Mouse (Mus musculus) kidney, adult 2 months (tissue): ENCODE results near the gene Msln. TPM values are rescaled to one million over a fixed set of nuclear protein-coding genes. Genes with fewer than 3 reads are reported as not detected.

ENCODE experiments used
- DNase-seq: peaks from one replicate; pipeline ENCODE4 v3.0.0; 2021
- H3K27ac ChIP-seq: fragments of 200-500 bp; 2 replicates; pipeline ENCODE4 v1.5.1; 2012; ENCODE audit warnings: low read depth, low read length, control low read depth, inconsistent platforms; ENCODE audit not compliant: insufficient read depth
- H3K27me3 ChIP-seq: fragments of 200-500 bp; replicated peaks from 2 replicates; pipeline ENCODE4 v1.6.1; 2012; ENCODE audit warnings: mild to moderate bottlenecking, moderate library complexity, low read length, inconsistent platforms; ENCODE audit not compliant: control insufficient read depth, insufficient read depth
- H3K36me3 ChIP-seq: fragments of 200-500 bp; 2 replicates; pipeline ENCODE4 v1.6.1; 2012; ENCODE audit warnings: mild to moderate bottlenecking, moderate library complexity, low read length, inconsistent platforms; ENCODE audit not compliant: control insufficient read depth, insufficient read depth
- H3K4me1 ChIP-seq: fragments of 200-500 bp; 2 replicates; pipeline ENCODE4 v1.6.1; 2011; ENCODE audit warnings: low read length; ENCODE audit not compliant: control insufficient read depth, insufficient read depth
- H3K4me3 ChIP-seq: fragments of 200-500 bp; 2 replicates; pipeline ENCODE4 v1.5.1; 2011; ENCODE audit warnings: mild to moderate bottlenecking, low read depth, low read length, control low read depth; ENCODE audit not compliant: insufficient read depth
- CTCF ChIP-seq: fragments of 200-500 bp; conservative IDR thresholded peaks from 2 replicates; pipeline ENCODE4 v1.5.1; 2011; ENCODE audit warnings: low read depth, mild to moderate bottlenecking, control low read depth, low read length, moderate library complexity, mixed read lengths; ENCODE audit not compliant: insufficient read depth, insufficient read length
- POLR2A ChIP-seq: fragments of 200-500 bp; IDR thresholded peaks from one replicate; pipeline ENCODE4 v1.6.1; 2011; ENCODE audit warnings: low read depth, low read length, control low read depth
- WGBS: fragments of 180-500 bp; shearing (Covaris S2); methylation state at CpG from one replicate; pipeline ENCODE4 v1.1.7; 2018; 5-methylcytosine and 5-hydroxymethylcytosine counted together
- polyA plus RNA-seq: library from polyadenylated mRNA; depleted of rRNA; stranded (reverse); fragments of >200 nt; gene quantifications from 2 replicates; pipeline ENCODE4 v1.2.3, GENCODE M21; 2012

The Msln gene
- polyA plus RNA-seq, 1 experiment, result 3.3 TPM

DNA sequence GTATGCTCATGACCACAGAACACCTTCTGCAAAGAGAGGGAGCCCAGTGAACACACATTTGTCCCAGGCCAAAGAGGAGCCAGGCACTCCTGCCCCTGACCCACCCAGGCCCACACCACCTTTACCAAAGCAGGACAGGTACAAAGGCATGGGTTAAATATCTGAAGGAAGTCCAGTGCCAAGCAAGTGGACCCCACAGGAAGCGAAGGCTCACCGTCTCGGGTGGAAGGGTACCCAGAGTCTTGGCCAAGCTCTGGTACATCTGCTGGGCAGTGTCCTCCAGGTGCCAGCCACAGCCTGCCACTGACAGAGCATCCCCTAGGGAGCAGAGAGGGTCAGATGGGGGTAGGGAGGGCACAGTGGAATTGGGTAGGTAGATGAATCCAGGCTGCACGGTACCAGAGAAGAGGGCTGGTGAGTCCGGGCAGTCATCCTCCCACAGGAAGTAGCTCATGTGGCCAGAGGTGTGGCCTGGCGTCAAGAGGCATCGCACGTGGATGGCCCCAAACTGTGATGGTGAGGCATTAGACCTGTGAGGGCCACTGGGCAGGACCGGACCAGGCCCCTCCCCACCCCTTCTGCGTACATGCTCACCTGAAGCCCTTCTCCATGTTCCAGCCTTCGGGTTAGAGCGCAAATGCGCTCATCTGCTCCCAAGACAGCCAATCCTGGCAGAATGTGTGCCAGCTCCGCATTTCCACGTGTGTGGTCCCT lies 29.8 kb upstream of the Msln start:
- Histone ChIP-seq H3K27me3 (no peaks in the 10 kb centered on the region), H3K4me3 (no peak overlapping the region), H3K27ac (no peak overlapping the region), H3K4me1 (no peaks in the 10 kb centered on the region), H3K36me3 (no peaks in the 10 kb centered on the region)
- TF ChIP-seq CTCF (no peak), POLR2A (no peak)
- no peak for DNase-seq
- 70% methylated on average over 15 of the region's 15 CpGs for WGBS

DNA sequence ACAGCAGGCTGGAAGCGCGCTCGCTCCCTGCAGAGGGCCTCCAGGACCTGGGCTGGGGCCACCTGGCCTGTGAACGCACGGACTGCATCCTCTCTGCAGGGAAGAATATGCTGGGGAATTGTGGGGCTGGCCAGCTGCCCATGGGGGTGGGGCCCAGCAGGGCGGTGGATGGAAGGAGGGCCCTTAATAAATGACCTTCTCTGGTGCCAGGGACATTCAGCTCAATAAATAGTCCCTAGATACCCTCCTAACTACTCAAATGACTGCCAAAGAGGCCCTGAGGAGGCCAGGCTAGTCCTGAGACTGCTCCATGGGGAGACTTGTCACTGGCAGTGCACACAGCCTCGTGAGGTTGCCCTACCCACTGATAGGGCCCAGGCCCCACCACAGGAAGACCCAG lies 28.9 kb upstream of the Msln start:
- 55% methylated on average over 7 of the region's 7 CpGs for WGBS
- H3K4me1 ChIP-seq, result no peaks in the 10 kb centered on the region
- H3K36me3 ChIP-seq, result no peaks in the 10 kb centered on the region
- no peak overlapping the region for H3K27ac ChIP-seq
- TF ChIP-seq CTCF, result no peak
- no peak for TF ChIP-seq POLR2A
- no peak overlapping the region for H3K4me3 ChIP-seq
- no peaks in the 10 kb centered on the region for H3K27me3 ChIP-seq
- peak; percentile 55 for DNase-seq

DNA sequence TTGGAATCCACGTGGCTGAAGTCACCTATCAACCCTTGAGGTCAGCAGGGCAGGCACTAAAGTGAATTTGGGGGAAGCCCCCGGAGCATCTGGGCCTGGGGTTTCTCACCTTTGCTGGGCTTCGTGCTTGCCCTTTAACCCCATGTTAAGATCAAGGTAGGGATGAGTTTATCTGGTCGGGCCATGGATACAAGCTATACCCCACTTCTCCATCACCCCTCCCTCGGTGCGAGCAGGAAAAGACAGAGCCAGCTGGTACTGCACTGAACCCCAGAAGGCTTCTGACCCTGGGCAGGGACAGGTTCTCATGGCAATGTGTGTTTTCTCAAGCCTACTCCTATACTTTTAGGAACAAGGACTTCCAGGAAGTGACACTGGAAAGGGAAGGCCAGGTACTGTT lies 27.2 kb upstream of the Msln start:
- 70% methylated on average over 6 of the region's 6 CpGs for WGBS
- no peak overlapping the region for H3K27ac ChIP-seq
- H3K4me1 ChIP-seq, result no peaks in the 10 kb centered on the region
- no peak for TF ChIP-seq CTCF
- TF ChIP-seq POLR2A, result no peak
- H3K27me3 ChIP-seq, result no peaks in the 10 kb centered on the region
- H3K36me3 ChIP-seq, result no peaks in the 10 kb centered on the region
- DNase-seq, result no peak
- H3K4me3 ChIP-seq, result no peak overlapping the region

DNA sequence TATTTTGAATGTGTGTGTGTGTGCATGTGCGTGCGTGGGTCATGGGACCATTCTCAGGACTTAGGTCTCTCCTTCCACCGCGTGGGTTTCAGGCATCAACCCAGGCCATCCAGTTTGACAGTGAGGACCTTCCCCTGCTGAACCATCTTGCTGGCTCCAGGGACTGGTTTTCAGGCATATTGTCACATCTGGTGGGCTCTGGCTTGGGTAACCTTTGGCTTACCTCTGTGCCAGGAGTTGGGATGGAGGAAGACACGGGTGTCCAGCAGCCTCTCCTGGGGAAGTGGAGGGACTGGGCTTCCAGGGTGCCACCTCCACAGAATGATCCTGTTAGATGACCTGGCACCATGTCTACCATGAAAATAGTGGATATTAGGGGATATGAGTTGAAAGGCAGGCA lies 23.8 kb upstream of the Msln start:
- H3K27ac ChIP-seq, result no peak overlapping the region
- no peak overlapping the region for H3K4me3 ChIP-seq
- TF ChIP-seq CTCF, result no peak
- no peak for TF ChIP-seq POLR2A
- no peaks in the 10 kb centered on the region for H3K27me3 ChIP-seq
- no peak for DNase-seq
- 96% methylated on average over 5 of the region's 5 CpGs for WGBS
- H3K4me1 ChIP-seq, result peaks cover 4% of the 10 kb centered on the region; the same call in 1 of the 2 replicates
- no peaks in the 10 kb centered on the region for H3K36me3 ChIP-seq

DNA sequence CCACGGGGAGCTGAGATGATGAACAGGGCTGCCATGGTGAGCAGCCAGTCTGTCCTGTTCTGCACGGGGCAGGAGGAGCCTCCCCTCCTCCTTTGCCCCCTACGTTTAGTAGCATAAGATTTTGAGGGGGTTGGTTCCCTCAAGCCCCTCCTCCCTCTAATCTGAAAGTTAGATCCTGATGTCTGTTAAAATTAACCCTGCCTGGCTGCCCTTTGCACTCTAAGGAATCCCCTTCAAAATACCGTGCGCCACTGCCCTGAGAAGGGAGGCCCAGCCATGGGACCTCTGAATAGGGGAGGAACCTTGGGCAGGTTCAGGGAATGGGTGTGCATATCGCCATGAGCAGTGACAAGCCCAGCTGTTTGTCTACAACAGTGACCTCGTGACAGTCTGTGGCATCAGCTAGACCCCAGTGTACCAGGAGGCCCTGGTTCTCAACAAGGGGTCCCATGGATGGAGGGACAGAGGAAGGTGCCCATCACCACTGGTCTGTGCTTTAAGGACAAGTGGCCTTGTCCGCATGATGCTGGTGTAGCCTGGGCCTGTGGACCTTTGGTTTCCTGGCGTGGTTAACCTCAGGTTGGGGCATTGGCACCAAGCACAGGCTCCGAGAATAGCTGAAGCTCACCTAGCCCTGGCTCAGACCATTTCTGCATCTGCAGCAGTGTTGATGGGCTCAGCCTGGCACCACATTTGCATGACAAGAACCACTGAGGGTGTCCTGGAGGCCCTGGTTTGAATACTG lies 21.3 kb upstream of the Msln start:
- Histone ChIP-seq H3K27me3 (no peaks in the 10 kb centered on the region), H3K4me3 (no peak overlapping the region), H3K4me1 (peaks cover 4% of the 10 kb centered on the region; the same call in 1 of the 2 replicates), H3K27ac (no peak overlapping the region), H3K36me3 (no peaks in the 10 kb centered on the region)
- TF ChIP-seq POLR2A (no peak), CTCF (no peak)
- DNase-seq, result peak; percentile 69
- WGBS, result 43% methylated on average over 10 of the region's 10 CpGs

DNA sequence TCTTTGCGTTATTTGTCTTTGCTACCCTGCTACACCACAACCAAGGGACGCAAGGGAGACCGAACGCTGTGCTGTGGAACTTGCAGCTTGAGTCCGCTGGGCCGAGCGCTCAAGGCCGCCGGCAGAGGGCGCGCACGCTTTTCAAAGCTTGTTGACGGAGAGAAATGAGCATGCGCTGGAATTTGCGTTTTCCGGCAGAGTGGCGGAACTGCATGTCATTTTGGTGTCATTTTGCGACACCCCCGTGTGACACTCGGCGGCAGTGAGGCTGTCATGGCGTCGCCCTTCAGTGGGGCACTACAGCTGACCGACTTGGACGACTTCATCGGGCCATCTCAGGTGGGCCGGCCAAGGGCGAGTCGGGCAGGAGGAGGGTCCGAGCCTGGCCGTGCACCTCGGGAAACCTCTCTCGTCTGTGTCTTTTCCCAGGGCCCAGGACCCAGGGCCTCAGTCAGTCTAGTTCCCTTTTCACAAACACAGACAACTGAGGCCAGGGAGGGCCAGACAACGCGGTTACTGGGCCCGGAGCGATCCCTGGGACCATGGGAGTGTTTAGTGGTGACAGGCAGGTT lies 19.5 kb upstream of the Msln start, which contains the start of gene Narfl:
Narfl (plus strand) TSS at position 228 of the 572 bp plus-strand sequence.
- H3K4me3 ChIP-seq, result peak within 1 kb of the TSS; percentile 72
- peak within 1 kb of the TSS; percentile 63 for H3K27ac ChIP-seq
- DNase-seq, result peak; percentile 98
- TF ChIP-seq CTCF, result peak; percentile 96
- TF ChIP-seq POLR2A, result peak; percentile 65
- no peaks in the 10 kb centered on the region for H3K27me3 ChIP-seq
- under 1% methylated on average over 37 of the region's 37 CpGs for WGBS
- H3K36me3 ChIP-seq, result no peaks in the 10 kb centered on the region
- peaks cover 4% of the 10 kb centered on the region; the same call in 1 of the 2 replicates for H3K4me1 ChIP-seq

DNA sequence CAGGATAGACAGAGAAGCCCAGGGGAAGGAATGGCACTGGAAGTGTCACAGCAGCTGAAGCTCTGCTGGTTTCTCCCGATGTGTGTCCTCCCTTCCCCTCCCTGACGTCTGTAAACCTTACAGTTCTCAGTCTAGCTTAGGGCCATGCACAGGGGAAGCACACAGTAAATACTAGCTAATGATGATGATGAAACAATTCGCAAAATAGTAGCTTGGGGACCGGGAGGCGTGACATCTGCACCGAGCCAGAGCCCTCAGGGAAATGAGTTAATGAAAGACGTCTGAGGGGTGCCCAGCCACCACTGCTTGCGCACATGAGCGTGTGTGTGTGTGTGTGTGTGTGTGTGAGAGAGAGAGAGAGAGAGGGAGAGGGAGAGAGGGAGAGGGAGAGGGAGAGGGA lies 15.2 kb upstream of the Msln start:
- no peak for DNase-seq
- Histone ChIP-seq H3K36me3 (no peaks in the 10 kb centered on the region), H3K4me1 (0 out of 2 replicates have a peak, but pooled peaks cover 3% of the 10 kb centered on the region), H3K27me3 (no peaks in the 10 kb centered on the region), H3K27ac (no peak overlapping the region), H3K4me3 (no peak overlapping the region)
- WGBS, result 45% methylated on average over 9 of the region's 9 CpGs
- TF ChIP-seq POLR2A, result no peak
- no peak for TF ChIP-seq CTCF
